Mouse (Mus musculus) intestine, embryonic 15.5 days (tissue): Measurements from ENCODE around the gene Cabcoco1. TPM values are rescaled to one million over a fixed set of nuclear protein-coding genes. Genes with fewer than 3 reads are reported as not detected.

Experiments used
- ATAC-seq: fragments of 200-750 bp; cut with Nextera tagmentation; 2 replicates; pipeline ENCODE4 v1.8.0; 2017; ENCODE audit warnings: moderate TSS enrichment, moderate library complexity
- H3K27ac ChIP-seq: fragments of 300-500 bp; sonication (generic); 2 replicates; pipeline ENCODE4 v1.5.1; 2015; ENCODE audit warnings: mild to moderate bottlenecking, inconsistent platforms
- H3K27me3 ChIP-seq: fragments of 300-500 bp; sonication (generic); replicated peaks from 2 replicates; pipeline ENCODE4 v1.6.1; 2015; ENCODE audit warnings: inconsistent platforms
- H3K36me3 ChIP-seq: fragments of 300-500 bp; sonication (generic); 2 replicates; pipeline ENCODE4 v1.6.1; 2015; ENCODE audit warnings: inconsistent platforms
- H3K4me1 ChIP-seq: fragments of 300-500 bp; sonication (generic); replicated peaks from 2 replicates; pipeline ENCODE4 v1.6.1; 2015; ENCODE audit warnings: inconsistent platforms
- H3K4me2 ChIP-seq: fragments of 300-500 bp; sonication (generic); replicated peaks from 2 replicates; pipeline ENCODE4 v1.6.1; 2015; ENCODE audit warnings: mild to moderate bottlenecking, inconsistent platforms
- H3K4me3 ChIP-seq: fragments of 300-500 bp; sonication (generic); replicated peaks from 2 replicates; pipeline ENCODE4 v1.5.1; 2015; ENCODE audit warnings: inconsistent platforms
- H3K9ac ChIP-seq: fragments of 300-500 bp; sonication (generic); 2 replicates; pipeline ENCODE4 v1.6.1; 2015; ENCODE audit warnings: inconsistent platforms
- H3K9me3 ChIP-seq: fragments of 300-500 bp; sonication (generic); 2 replicates; pipeline ENCODE4 v1.6.1; 2016; ENCODE audit warnings: inconsistent platforms
- WGBS: fragments of 180-500 bp; shearing (Covaris S2); methylation state at CpG from one replicate; pipeline ENCODE4 v1.1.7; 2015; 5-methylcytosine and 5-hydroxymethylcytosine counted together
- polyA plus RNA-seq: library from polyadenylated mRNA; unstranded; fragments of >200 nt; fragmentation: Nextera tagmentation; extraction: Ambion mirVana; gene quantifications from 2 replicates; pipeline ENCODE4 v1.2.1, GENCODE M21; 2015

Cabcoco1 gene
- polyA plus RNA-seq, 1 experiment from 2014 or later: 7.4 TPM

DNA sequence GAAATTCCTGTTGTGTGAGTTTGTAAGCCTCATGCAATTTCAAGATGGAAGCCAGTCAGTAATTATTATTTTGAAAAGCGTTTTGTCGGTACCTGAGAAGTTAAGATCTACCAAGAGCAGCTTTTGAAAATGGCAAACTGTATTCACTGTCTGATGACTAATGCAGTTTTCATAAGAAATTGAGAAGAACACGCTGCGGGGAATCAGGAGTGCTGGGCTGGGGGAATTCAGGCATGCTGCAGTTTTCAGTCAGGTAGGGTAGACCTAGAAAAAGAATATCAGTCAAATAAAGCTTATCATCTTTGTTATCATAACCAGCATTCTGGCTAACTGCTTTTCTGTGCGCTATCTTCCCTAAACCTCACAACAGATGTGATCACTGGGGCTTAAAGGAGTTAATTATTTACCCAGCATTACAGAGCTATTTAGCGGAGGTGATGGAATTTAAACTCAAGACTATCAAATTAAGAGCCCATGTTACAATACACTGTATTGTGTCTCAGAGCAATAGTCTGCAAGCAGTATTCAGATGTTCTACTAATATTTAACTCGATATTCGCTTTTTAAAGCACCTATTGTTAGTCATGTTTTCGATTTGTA lies 9.1 kb upstream of the Cabcoco1 start:
- Histone ChIP-seq H3K9ac (no peak overlapping the region), H3K4me1 (no peaks in the 10 kb centered on the region), H3K27me3 (no peaks in the 10 kb centered on the region), H3K27ac (peak overlapping the region; percentile 36; the same call in 1 of the 2 replicates), H3K9me3 (no peaks in the 10 kb centered on the region), H3K4me2 (no peak overlapping the region), H3K36me3 (no peaks in the 10 kb centered on the region), H3K4me3 (no peak overlapping the region)
- WGBS: 61% methylated on average over 9 of the region's 9 CpGs
- peak; percentile 95 for ATAC-seq

DNA sequence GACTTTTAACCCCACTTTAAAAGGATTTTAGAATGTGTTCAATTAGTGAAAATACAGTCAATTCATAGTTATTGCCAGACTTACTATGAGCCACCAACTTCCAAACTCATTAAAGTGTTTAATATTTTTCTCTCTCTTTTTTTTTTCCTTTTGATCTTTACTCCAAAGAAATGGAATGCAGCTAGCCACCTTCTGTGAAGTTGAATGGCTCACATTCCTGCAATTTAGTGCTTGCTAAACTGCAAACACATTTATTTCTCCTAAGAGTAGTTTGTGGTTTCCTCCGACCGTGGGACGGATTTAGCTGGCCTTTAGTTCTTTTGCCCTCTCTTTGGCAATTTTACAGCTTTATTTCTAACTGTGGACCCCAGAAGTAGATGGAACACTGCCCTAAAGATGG lies 1.4 kb upstream of the Cabcoco1 start:
- H3K9me3 ChIP-seq: no peaks in the 10 kb centered on the region
- H3K4me2 ChIP-seq: no peak overlapping the region
- no peak overlapping the region for H3K9ac ChIP-seq
- H3K4me1 ChIP-seq: peaks cover 9% of the 10 kb centered on the region
- no peak overlapping the region for H3K4me3 ChIP-seq
- H3K27me3 ChIP-seq: no peaks in the 10 kb centered on the region
- WGBS: 80% methylated on average over 3 of the region's 3 CpGs
- ATAC-seq: no peak
- H3K36me3 ChIP-seq: no peaks in the 10 kb centered on the region
- no peak overlapping the region for H3K27ac ChIP-seq

DNA sequence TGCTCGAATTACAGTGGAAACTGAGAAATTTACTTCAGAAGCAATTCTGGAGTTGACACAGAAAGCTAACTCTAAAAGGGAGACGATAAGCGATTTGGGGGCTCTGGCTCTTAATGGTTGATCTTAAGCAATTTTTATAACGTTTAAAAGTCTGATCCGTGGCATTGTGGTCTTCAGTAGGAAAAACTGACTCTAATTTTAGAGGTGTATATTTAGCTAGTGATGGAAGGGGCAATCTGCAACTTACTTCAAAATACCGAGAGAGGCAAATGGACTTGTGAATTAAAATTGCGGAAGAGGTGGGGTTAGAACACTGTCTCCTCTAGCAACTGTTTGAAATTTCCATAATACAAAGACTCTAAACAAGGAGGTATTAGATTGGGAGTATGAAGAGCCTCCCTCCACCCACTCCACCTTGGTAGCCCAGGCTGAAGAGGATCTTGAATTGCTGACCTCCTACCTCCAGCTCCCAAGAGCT lies 286 bp upstream of the Cabcoco1 start:
- Histone ChIP-seq H3K36me3 (no peaks in the 10 kb centered on the region), H3K4me2 (peak overlapping the region; percentile 71), H3K27me3 (no peaks in the 10 kb centered on the region), H3K9ac (0 out of 2 replicates have a peak overlapping the region, but pooled peaks have one; percentile 34), H3K4me3 (peak overlapping the region; percentile 42), H3K27ac (no peak overlapping the region), H3K9me3 (no peaks in the 10 kb centered on the region), H3K4me1 (peaks cover 11% of the 10 kb centered on the region)
- WGBS: 34% methylated on average over 7 of the region's 7 CpGs
- ATAC-seq: no peak

DNA sequence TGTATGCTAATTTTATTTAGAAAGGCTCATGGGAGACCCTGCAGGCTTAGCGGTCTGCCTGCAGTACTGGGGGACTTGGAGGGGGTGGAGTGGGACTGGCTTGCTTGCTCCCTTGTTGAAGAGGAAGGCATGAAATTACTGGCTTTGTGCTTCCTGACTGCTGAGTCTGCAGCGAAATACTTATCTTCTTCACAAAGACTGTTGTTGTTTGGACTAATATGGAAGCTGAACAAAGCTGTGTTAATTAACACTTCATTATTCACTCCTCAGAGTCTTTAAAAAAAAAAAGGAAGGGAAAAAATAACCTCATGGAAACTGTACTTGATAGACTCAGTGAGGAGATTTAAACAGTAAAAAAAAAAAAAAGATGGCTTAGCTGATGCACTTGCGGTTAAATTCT lies 1.1 kb downstream of the Cabcoco1 start:
- Histone ChIP-seq H3K9ac (no peak overlapping the region), H3K4me1 (peaks cover 11% of the 10 kb centered on the region), H3K36me3 (no peaks in the 10 kb centered on the region), H3K27ac (no peak overlapping the region), H3K9me3 (no peaks in the 10 kb centered on the region), H3K27me3 (no peaks in the 10 kb centered on the region), H3K4me2 (no peak overlapping the region), H3K4me3 (no peak overlapping the region)
- ATAC-seq: no peak
- 64% methylated on average over 3 of the region's 3 CpGs for WGBS

DNA sequence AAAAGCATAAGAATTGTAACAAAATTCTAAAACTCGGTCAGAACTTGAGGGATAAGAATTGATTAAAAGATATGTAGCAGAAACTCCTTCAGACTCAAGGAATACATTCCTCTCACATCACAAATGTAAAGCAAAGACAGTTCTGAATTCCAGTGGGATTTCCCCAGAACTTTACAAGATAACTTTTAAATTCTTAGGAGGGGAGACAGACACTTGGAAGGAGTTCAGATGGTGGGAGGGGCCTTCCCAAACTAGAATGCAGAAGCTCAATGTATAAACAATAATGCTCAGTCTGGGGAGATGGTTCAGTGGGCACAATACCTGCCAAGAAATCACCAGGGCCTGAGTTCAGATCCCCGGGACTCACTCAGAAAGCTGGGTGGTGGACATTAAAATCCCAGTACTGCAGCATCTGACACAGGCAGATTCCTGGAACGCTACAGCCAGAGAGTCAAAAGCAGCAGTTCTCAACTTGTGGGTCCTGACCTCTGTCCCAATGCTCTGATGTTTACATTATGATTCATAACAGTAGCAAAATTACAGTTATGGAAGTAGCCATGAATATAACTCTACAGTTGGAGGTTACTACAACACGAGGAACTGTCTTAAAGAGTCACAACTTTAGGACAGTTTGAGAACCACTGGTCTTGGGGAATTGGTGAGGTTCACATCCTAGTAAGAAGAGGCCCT lies 4.3 kb downstream of the Cabcoco1 start:
- no peaks in the 10 kb centered on the region for H3K36me3 ChIP-seq
- H3K9ac ChIP-seq: no peak overlapping the region
- H3K27ac ChIP-seq: peak overlapping the region; percentile 44; the same call in 1 of the 2 replicates
- 48% methylated on average over 4 of the region's 4 CpGs for WGBS
- H3K9me3 ChIP-seq: no peaks in the 10 kb centered on the region
- H3K4me1 ChIP-seq: peaks cover 11% of the 10 kb centered on the region
- H3K4me2 ChIP-seq: no peak overlapping the region
- H3K4me3 ChIP-seq: no peak overlapping the region
- no peak for ATAC-seq
- H3K27me3 ChIP-seq: no peaks in the 10 kb centered on the region

DNA sequence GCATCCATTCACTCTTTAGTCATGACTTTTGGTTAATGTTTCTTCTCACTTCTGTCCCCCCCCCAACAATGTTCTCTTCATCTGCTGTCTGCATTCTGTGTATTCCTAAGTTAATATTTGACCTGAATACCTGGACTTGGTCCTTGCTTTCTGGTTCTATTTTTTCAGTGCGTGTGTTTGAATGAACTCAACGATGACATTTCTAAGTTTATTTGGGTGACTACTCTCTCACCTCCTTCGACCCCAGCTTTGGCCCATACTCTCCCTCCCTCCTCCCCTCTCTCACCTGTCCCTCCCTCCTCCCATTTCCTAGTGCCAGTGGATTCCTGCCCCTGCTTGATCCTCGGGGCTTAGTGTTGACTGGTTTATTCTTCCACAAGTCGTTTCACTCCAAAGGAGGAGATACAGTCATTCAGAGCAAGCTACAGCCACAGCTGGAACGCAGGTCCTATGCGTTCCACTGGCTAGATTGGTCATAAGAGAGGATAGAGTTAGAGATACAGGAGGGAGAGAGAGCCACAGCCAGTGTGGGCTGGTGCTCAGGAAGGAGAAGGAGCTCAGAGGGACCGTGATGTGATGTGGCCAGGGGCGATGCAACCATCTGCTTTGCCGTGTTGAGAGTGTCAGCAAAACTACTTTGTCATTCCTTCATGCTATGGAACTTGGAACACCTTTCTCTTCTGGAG lies 12.2 kb downstream of the Cabcoco1 start:
- no peak overlapping the region for H3K4me3 ChIP-seq
- peak; percentile 79 for ATAC-seq
- 0 out of 2 replicates have a peak overlapping the region, but pooled peaks have one; percentile 9 for H3K27ac ChIP-seq
- no peaks in the 10 kb centered on the region for H3K9me3 ChIP-seq
- no peak overlapping the region for H3K9ac ChIP-seq
- no peaks in the 10 kb centered on the region for H3K36me3 ChIP-seq
- 0 out of 2 replicates have a peak, but pooled peaks cover 14% of the 10 kb centered on the region for H3K4me1 ChIP-seq
- 66% methylated on average over 10 of the region's 10 CpGs for WGBS
- peak overlapping the region; percentile 23; the same call in 1 of the 2 replicates for H3K4me2 ChIP-seq
- no peaks in the 10 kb centered on the region for H3K27me3 ChIP-seq

DNA sequence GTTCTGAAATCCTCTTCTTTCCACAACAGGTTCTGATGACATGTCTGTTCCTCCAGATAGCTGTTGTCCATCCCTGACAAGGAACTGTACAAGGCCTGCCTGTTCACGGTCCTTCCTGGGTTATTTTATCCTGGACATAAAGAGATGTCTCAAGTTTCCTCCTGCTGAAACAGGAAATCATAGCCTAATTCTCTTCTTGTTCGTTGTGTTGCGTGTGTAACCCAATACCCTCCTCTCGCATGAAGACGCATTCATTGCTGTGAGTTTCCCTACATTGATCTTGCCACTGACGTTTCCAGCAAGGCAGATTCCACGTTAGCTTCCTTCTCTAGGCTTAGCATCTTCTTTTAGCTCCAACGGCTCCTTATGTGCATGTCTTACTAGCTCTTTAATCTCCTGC lies 12.7 kb downstream of the Cabcoco1 start:
- Histone ChIP-seq H3K9me3 (no peaks in the 10 kb centered on the region), H3K27ac (0 out of 2 replicates have a peak overlapping the region, but pooled peaks have one; percentile 9), H3K4me1 (0 out of 2 replicates have a peak, but pooled peaks cover 14% of the 10 kb centered on the region), H3K9ac (no peak overlapping the region), H3K27me3 (no peaks in the 10 kb centered on the region), H3K4me2 (no peak overlapping the region), H3K36me3 (no peaks in the 10 kb centered on the region), H3K4me3 (no peak overlapping the region)
- WGBS: 29% methylated on average over 8 of the region's 8 CpGs
- ATAC-seq: no peak; the same call in 1 of the 2 replicates

DNA sequence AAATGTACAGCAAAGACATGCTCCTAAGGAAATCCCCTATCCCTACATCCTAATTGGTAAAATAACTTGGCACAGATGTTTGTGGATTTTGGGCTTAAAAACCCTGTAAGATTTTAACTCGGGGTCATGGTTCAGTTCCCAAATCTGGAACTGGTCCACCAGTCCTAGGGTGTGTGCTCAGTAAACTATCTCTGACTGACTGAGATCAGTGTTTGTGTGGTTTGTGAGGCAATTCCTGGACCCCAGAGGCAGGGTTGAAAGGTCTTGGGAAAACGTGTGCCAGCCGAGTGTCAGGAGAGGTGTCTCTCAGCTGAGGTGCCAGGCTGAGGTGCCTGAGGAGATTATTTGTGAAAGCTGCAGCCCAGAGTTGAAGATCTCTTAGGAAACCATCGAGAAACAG lies 19.6 kb downstream of the Cabcoco1 start:
- H3K9me3 ChIP-seq: no peaks in the 10 kb centered on the region
- no peak overlapping the region for H3K4me3 ChIP-seq
- no peak overlapping the region for H3K4me2 ChIP-seq
- no peak overlapping the region for H3K9ac ChIP-seq
- ATAC-seq: no peak
- H3K4me1 ChIP-seq: 0 out of 2 replicates have a peak, but pooled peaks cover under 1% of the 10 kb centered on the region
- 78% methylated on average over 4 of the region's 4 CpGs for whole genome bisulfite sequencing
- no peak overlapping the region for H3K27ac ChIP-seq
- H3K27me3 ChIP-seq: no peaks in the 10 kb centered on the region
- no peaks in the 10 kb centered on the region for H3K36me3 ChIP-seq

DNA sequence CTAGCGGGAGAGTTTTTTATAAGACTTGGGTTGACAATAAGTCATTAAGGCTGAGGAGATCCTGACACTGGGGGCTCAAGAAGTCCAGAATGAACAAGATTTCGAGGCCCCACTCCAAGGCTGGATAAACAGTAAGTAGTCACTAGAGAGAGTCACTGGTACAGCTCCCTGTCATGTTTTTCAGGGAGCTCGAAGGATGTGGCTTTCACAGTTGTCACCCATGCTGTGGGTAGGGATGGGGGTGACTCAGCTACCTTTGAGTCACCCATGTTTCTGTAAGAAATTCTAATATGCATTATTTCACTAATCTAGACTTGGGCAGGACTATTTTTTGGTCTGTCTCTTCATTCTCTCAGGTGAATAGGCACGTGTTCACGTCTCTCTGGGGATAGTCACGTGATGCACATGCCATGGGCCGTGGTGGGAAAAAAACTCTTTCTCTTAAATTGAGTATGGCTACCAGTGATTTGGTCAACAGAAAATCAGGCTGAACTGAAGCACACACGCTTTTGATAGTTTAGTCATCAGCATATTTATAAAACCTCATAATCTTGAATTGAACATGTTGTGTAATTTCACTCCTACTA lies 29.2 kb downstream of the Cabcoco1 start:
- Histone ChIP-seq H3K27ac (no peak overlapping the region), H3K9ac (no peak overlapping the region), H3K27me3 (no peaks in the 10 kb centered on the region), H3K36me3 (no peaks in the 10 kb centered on the region), H3K4me1 (no peaks in the 10 kb centered on the region), H3K9me3 (no peaks in the 10 kb centered on the region), H3K4me2 (no peak overlapping the region), H3K4me3 (no peak overlapping the region)
- WGBS: 80% methylated on average over 8 of the region's 8 CpGs
- ATAC-seq: no peak

DNA sequence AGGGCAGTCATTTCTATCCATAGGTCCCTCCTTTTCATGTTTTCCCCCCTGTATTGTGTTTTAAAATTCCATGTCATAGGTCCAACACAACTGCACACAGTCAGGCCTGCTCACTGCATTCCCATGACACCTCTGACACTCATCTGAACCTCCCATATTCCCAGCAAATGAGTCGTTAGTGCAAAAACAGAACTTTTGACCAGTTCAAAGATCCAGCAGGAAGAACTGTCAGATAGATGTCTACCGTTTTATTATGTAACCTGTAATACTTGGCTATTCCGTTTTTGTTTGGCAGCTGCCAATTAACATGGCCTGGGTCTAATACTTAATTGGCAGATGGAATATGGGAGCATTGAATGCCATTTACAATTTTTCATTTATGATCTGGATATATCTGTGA lies 34.0 kb downstream of the Cabcoco1 start:
- Histone ChIP-seq H3K9me3 (no peaks in the 10 kb centered on the region), H3K4me3 (no peak overlapping the region), H3K27ac (no peak overlapping the region), H3K36me3 (no peaks in the 10 kb centered on the region), H3K9ac (no peak overlapping the region), H3K27me3 (no peaks in the 10 kb centered on the region), H3K4me1 (no peaks in the 10 kb centered on the region), H3K4me2 (no peak overlapping the region)
- ATAC-seq: no peak
- WGBS: 90% methylated on average over 3 of the region's 3 CpGs

DNA sequence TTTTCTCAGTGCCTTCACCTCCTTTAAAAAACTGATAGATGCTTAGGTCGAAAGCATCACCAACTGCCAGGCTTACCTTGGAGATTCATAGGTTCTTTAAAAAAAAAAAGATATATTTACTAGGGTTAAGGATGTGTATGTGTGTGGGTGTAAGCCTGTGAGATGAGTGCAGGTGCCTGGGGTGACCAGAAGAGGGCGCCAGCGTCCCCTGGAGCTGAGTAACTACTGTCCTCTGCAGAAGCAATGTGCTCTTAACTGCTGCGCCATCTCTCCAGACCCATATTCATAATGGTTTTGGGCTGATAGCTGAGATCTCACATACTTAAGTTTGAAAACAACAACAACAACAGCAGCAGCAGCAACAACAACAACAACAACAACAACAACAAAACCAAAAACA lies 35.5 kb downstream of the Cabcoco1 start:
- H3K9me3 ChIP-seq: no peaks in the 10 kb centered on the region
- no peaks in the 10 kb centered on the region for H3K4me1 ChIP-seq
- no peaks in the 10 kb centered on the region for H3K27me3 ChIP-seq
- no peak overlapping the region for H3K4me2 ChIP-seq
- 85% methylated on average over 4 of the region's 4 CpGs for WGBS
- H3K4me3 ChIP-seq: no peak overlapping the region
- no peak overlapping the region for H3K27ac ChIP-seq
- H3K9ac ChIP-seq: no peak overlapping the region
- no peak for ATAC-seq
- H3K36me3 ChIP-seq: no peaks in the 10 kb centered on the region

DNA sequence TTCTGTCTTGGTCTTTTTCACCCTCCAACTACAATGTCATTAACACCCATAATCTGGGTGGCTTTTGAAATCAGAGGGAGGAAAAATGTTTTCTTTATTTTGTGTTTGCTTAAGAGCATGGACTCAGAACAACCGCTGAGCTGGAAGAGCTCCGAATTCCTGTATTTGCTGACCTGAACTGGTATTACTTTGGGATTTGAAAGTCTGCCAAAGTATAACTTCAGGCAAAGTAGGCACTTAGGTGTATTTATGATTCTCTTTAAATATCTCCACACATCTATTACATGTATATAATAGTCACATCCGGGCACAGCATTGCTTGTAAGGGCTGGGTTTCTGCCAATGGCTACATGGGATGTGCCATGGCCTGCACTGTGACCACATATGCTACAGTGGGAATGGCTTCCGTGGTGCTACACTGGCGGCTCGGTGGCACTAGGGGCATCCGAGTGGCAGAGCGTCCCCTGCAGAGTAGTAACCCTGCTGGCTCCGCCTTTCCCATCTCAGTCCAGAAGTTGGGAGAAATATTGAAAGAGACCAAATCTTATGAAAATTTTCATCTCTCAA lies 37.0 kb downstream of the Cabcoco1 start:
- H3K9ac ChIP-seq: no peak overlapping the region
- H3K9me3 ChIP-seq: no peaks in the 10 kb centered on the region
- no peak overlapping the region for H3K4me2 ChIP-seq
- WGBS: 84% methylated on average over 9 of the region's 9 CpGs
- ATAC-seq: no peak
- H3K4me3 ChIP-seq: no peak overlapping the region
- H3K36me3 ChIP-seq: no peaks in the 10 kb centered on the region
- no peaks in the 10 kb centered on the region for H3K4me1 ChIP-seq
- no peaks in the 10 kb centered on the region for H3K27me3 ChIP-seq
- no peak overlapping the region for H3K27ac ChIP-seq
